Mouse (Mus musculus): ENCODE measurements around the gene Gm17304. TPM values are rescaled to one million over a fixed set of nuclear protein-coding genes. Genes with fewer than 3 reads are reported as not detected.
A peak's percentile ranks its signal among the peaks of the same experiment; 100 is the strongest.

The Gm17304 gene
- polyA plus RNA-seq, 1 experiment from 2014 or later: not detected

GRCm38 (mm10) chr5:106614570-106614969 lies 5.7 kb downstream of the Gm17304 start:
- Histone ChIP-seq H3K4me3 (replicated peaks; ENCODE audit: low read length) (no peak overlapping the region), H3K4me1 (replicated peaks; ENCODE audit: control insufficient read depth, insufficient read depth, low read length) (no peaks in the 10 kb centered on the region)
- 82% methylated on average over 7 of the region's 7 CpGs for WGBS

GRCm38 (mm10) chr5:106615006-106615405 lies 6.1 kb downstream of the Gm17304 start:
- WGBS: 94% methylated on average over 2 of the region's 2 CpGs
- no peak overlapping the region for H3K27ac ChIP-seq (ENCODE audit: low read length)
- no peaks in the 10 kb centered on the region for H3K27me3 ChIP-seq (replicated peaks; ENCODE audit: control insufficient read depth, insufficient read depth, low read length)
- no peaks in the 10 kb centered on the region for H3K9me3 ChIP-seq (ENCODE audit: control insufficient read depth, low read length)
- no peak overlapping the region for H3K9ac ChIP-seq (replicated peaks; ENCODE audit: low read depth, low read length)
- no peaks in the 10 kb centered on the region; the same call in 1 of the 2 replicates for H3K36me3 ChIP-seq (ENCODE audit: control insufficient read depth, insufficient read depth)
- H3K4me1 ChIP-seq (replicated peaks; ENCODE audit: control insufficient read depth, insufficient read depth, low read length): no peaks in the 10 kb centered on the region
- no peak overlapping the region for H3K4me3 ChIP-seq (replicated peaks; ENCODE audit: low read length)
- ATAC-seq: no peak
- H3K4me2 ChIP-seq (ENCODE audit: low read length): no peak overlapping the region

More at GRCm38 (mm10) chr5:106614570-106614969, 5.7 kb downstream of the Gm17304 start:
- Histone ChIP-seq H3K9ac (replicated peaks; ENCODE audit: low read depth, low read length) (no peak overlapping the region), H3K9me3 (ENCODE audit: control insufficient read depth, low read length) (no peaks in the 10 kb centered on the region), H3K27ac (ENCODE audit: low read length) (no peak overlapping the region), H3K36me3 (ENCODE audit: control insufficient read depth, insufficient read depth) (no peaks in the 10 kb centered on the region; the same call in 1 of the 2 replicates), H3K4me2 (ENCODE audit: low read length) (no peak overlapping the region), H3K27me3 (replicated peaks; ENCODE audit: control insufficient read depth, insufficient read depth, low read length) (no peaks in the 10 kb centered on the region)
- no peak for ATAC-seq

- Histone ChIP-seq H3K9ac (replicated peaks; ENCODE audit: low read depth, low read length) (no peak overlapping the region), H3K4me3 (replicated peaks; ENCODE audit: low read length) (no peak overlapping the region), H3K27me3 (replicated peaks; ENCODE audit: control insufficient read depth, insufficient read depth, low read length) (no peaks in the 10 kb centered on the region), H3K4me1 (replicated peaks; ENCODE audit: control insufficient read depth, insufficient read depth, low read length) (no peaks in the 10 kb centered on the region), H3K27ac (ENCODE audit: low read length) (no peak overlapping the region), H3K4me2 (ENCODE audit: low read length) (no peak overlapping the region), H3K9me3 (ENCODE audit: control insufficient read depth, low read length) (no peaks in the 10 kb centered on the region), H3K36me3 (ENCODE audit: control insufficient read depth, insufficient read depth) (no peaks in the 10 kb centered on the region; the same call in 1 of the 2 replicates)
- 94% methylated on average over 6 of the region's 6 CpGs for WGBS
- ATAC-seq: no peak
These were observed 11.5 kb downstream of the Gm17304 start for GRCm38 (mm10) chr5:106620446-106620845.

- H3K4me1 ChIP-seq (replicated peaks; ENCODE audit: control insufficient read depth, insufficient read depth, low read length): no peaks in the 10 kb centered on the region
- no peak overlapping the region for H3K4me2 ChIP-seq (ENCODE audit: low read length)
- no peak overlapping the region for H3K4me3 ChIP-seq (replicated peaks; ENCODE audit: low read length)
- H3K27ac ChIP-seq (ENCODE audit: low read length): no peak overlapping the region
- 90% methylated on average over 5 of the region's 5 CpGs for WGBS
- no peak for ATAC-seq
- H3K9ac ChIP-seq (replicated peaks; ENCODE audit: low read depth, low read length): no peak overlapping the region
- no peaks in the 10 kb centered on the region; the same call in 1 of the 2 replicates for H3K36me3 ChIP-seq (ENCODE audit: control insufficient read depth, insufficient read depth)
- no peaks in the 10 kb centered on the region for H3K9me3 ChIP-seq (ENCODE audit: control insufficient read depth, low read length)
- H3K27me3 ChIP-seq (replicated peaks; ENCODE audit: control insufficient read depth, insufficient read depth, low read length): no peaks in the 10 kb centered on the region
These were observed 13.3 kb downstream of the Gm17304 start for GRCm38 (mm10) chr5:106622193-106622592.

- Histone ChIP-seq H3K4me2 (ENCODE audit: low read length) (no peak overlapping the region), H3K4me1 (replicated peaks; ENCODE audit: control insufficient read depth, insufficient read depth, low read length) (no peaks in the 10 kb centered on the region), H3K27ac (ENCODE audit: low read length) (no peak overlapping the region), H3K27me3 (replicated peaks; ENCODE audit: control insufficient read depth, insufficient read depth, low read length) (no peaks in the 10 kb centered on the region), H3K36me3 (ENCODE audit: control insufficient read depth, insufficient read depth) (no peaks in the 10 kb centered on the region), H3K4me3 (replicated peaks; ENCODE audit: low read length) (no peak overlapping the region), H3K9me3 (ENCODE audit: control insufficient read depth, low read length) (no peaks in the 10 kb centered on the region), H3K9ac (replicated peaks; ENCODE audit: low read depth, low read length) (no peak overlapping the region)
- ATAC-seq: no peak
- 96% methylated on average over 4 of the region's 4 CpGs for WGBS
These were observed 14.4 kb downstream of the Gm17304 start for GRCm38 (mm10) chr5:106623337-106623736.

- no peak for ATAC-seq
- Histone ChIP-seq H3K36me3 (ENCODE audit: control insufficient read depth, insufficient read depth) (no peaks in the 10 kb centered on the region), H3K9ac (replicated peaks; ENCODE audit: low read depth, low read length) (no peak overlapping the region), H3K9me3 (ENCODE audit: control insufficient read depth, low read length) (no peaks in the 10 kb centered on the region), H3K27ac (ENCODE audit: low read length) (no peak overlapping the region), H3K4me1 (replicated peaks; ENCODE audit: control insufficient read depth, insufficient read depth, low read length) (peaks cover 10% of the 10 kb centered on the region), H3K4me2 (ENCODE audit: low read length) (no peak overlapping the region), H3K27me3 (replicated peaks; ENCODE audit: control insufficient read depth, insufficient read depth, low read length) (no peaks in the 10 kb centered on the region), H3K4me3 (replicated peaks; ENCODE audit: low read length) (no peak overlapping the region)
- WGBS: 65% methylated on average over 8 of the region's 8 CpGs
These were observed 19.7 kb downstream of the Gm17304 start for GRCm38 (mm10) chr5:106628369-106629149.

- Histone ChIP-seq H3K36me3 (ENCODE audit: control insufficient read depth, insufficient read depth) (peaks cover 18% of the 10 kb centered on the region), H3K9me3 (ENCODE audit: control insufficient read depth, low read length) (no peaks in the 10 kb centered on the region), H3K4me2 (ENCODE audit: low read length) (no peak overlapping the region), H3K27me3 (replicated peaks; ENCODE audit: control insufficient read depth, insufficient read depth, low read length) (no peaks in the 10 kb centered on the region), H3K4me3 (replicated peaks; ENCODE audit: low read length) (no peak overlapping the region), H3K9ac (replicated peaks; ENCODE audit: low read depth, low read length) (no peak overlapping the region), H3K27ac (ENCODE audit: low read length) (no peak overlapping the region), H3K4me1 (replicated peaks; ENCODE audit: control insufficient read depth, insufficient read depth, low read length) (peaks cover 17% of the 10 kb centered on the region)
- WGBS: 91% methylated on average over 13 of the region's 13 CpGs
- ATAC-seq: no peak
These were observed 27.6 kb downstream of the Gm17304 start for GRCm38 (mm10) chr5:106636423-106636946.

- H3K36me3 ChIP-seq (ENCODE audit: control insufficient read depth, insufficient read depth): peaks cover 15% of the 10 kb centered on the region
- peaks cover 9% of the 10 kb centered on the region for H3K4me1 ChIP-seq (replicated peaks; ENCODE audit: control insufficient read depth, insufficient read depth, low read length)
- H3K27ac ChIP-seq (ENCODE audit: low read length): no peak overlapping the region
- no peak for ATAC-seq
- 87% methylated on average over 2 of the region's 2 CpGs for WGBS
- no peak overlapping the region for H3K9ac ChIP-seq (replicated peaks; ENCODE audit: low read depth, low read length)
- H3K9me3 ChIP-seq (ENCODE audit: control insufficient read depth, low read length): no peaks in the 10 kb centered on the region
- no peak overlapping the region for H3K4me3 ChIP-seq (replicated peaks; ENCODE audit: low read length)
- no peak overlapping the region for H3K4me2 ChIP-seq (ENCODE audit: low read length)
- H3K27me3 ChIP-seq (replicated peaks; ENCODE audit: control insufficient read depth, insufficient read depth, low read length): no peaks in the 10 kb centered on the region
These were observed 30.7 kb downstream of the Gm17304 start for GRCm38 (mm10) chr5:106639627-106640026.

- Histone ChIP-seq H3K4me1 (replicated peaks; ENCODE audit: control insufficient read depth, insufficient read depth, low read length) (peaks cover 9% of the 10 kb centered on the region), H3K9me3 (ENCODE audit: control insufficient read depth, low read length) (no peaks in the 10 kb centered on the region), H3K4me3 (replicated peaks; ENCODE audit: low read length) (no peak overlapping the region), H3K27ac (ENCODE audit: low read length) (peak overlapping the region; percentile 9; the same call in 1 of the 2 replicates), H3K4me2 (ENCODE audit: low read length) (no peak overlapping the region), H3K9ac (replicated peaks; ENCODE audit: low read depth, low read length) (no peak overlapping the region), H3K27me3 (replicated peaks; ENCODE audit: control insufficient read depth, insufficient read depth, low read length) (no peaks in the 10 kb centered on the region), H3K36me3 (ENCODE audit: control insufficient read depth, insufficient read depth) (peaks cover 11% of the 10 kb centered on the region; the same call in 1 of the 2 replicates)
- ATAC-seq: peak; percentile 88
- 18% methylated on average over 5 of the region's 5 CpGs for WGBS
These were observed 31.4 kb downstream of the Gm17304 start for GRCm38 (mm10) chr5:106640235-106640809.

All from forebrain, embryonic 16.5 days (tissue).